Mouse (Mus musculus): Measurements from ENCODE around the gene Dennd5b.

DNA sequence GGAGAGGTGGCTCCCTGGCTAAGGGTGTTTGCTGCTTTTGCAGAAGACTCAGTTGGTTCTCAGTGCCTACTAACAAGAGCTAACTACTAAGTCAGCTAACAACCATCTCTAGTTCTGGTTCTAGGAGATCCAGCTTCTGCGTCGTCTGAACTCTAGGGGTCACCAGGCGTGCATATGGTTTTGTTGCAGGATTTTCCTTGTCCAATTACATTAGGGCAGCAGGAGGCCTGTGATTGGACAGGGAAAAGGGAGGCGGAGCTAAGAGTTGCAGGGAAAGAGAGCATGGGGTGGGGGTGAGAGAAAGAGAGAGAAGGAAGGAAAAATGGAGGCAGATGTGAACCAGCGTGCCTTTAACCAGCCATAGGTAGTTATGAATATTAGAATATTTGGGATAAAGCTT is 83.0 kb downstream of the Dennd5b start:
- TF ChIP-seq TBP (IDR thresholded peaks at IDR 0.05; ENCODE audit: low read depth, low read length) (no peak), ZNF384 (IDR thresholded peaks at IDR 0.05; ENCODE audit: low read depth, low read length) (no peak), CTCF (IDR thresholded peaks at IDR 0.05 in 2 of 3, conservative IDR thresholded peaks at IDR 0.05 in 1 of 3; ENCODE audit: control insufficient read depth in 1 of 3, insufficient read depth in 1 of 3, low read depth in 2 of 3, low read length in 3 of 3, poor library complexity in 1 of 3, severe bottlenecking in 1 of 3) (no peak), MEF2A (IDR thresholded peaks at IDR 0.05; ENCODE audit: extremely low read depth, insufficient replicate concordance, low read depth, low read length, poor library complexity, severe bottlenecking) (no peak), EP300 (IDR thresholded peaks at IDR 0.05; ENCODE audit: low read depth in 1 of 2, low read length in 2 of 2) (no peak), MAX (IDR thresholded peaks at IDR 0.05; ENCODE audit: low read length) (no peak), JUND (IDR thresholded peaks at IDR 0.05; ENCODE audit: low read depth, low read length) (no peak), ZC3H11A (IDR thresholded peaks at IDR 0.05; ENCODE audit: low read depth, low read length) (no peak), MAFK (IDR thresholded peaks at IDR 0.05; ENCODE audit: borderline replicate concordance, low read depth, low read length) (no peak), HCFC1 (IDR thresholded peaks at IDR 0.05; ENCODE audit: low read depth, low read length) (no peak), SIN3A (IDR thresholded peaks at IDR 0.05; ENCODE audit: low read length) (no peak), TAL1 (IDR thresholded peaks at IDR 0.05; ENCODE audit: low read length) (no peak), POLR2A (IDR thresholded peaks at IDR 0.05; ENCODE audit: control insufficient read depth in 1 of 2, insufficient read depth in 1 of 2, low read depth in 1 of 2, low read length in 2 of 2, poor library complexity in 1 of 2) (no peak)

Data from MEL (cell line).